Mouse (Mus musculus) gastrocnemius, adult 18-20 months (tissue): ENCODE measurements around the gene Ptprb. TPM values are rescaled to one million over a fixed set of nuclear protein-coding genes. Genes with fewer than 3 reads are reported as not detected.
A peak's percentile ranks its signal among the peaks of the same experiment; 100 is the strongest.

ENCODE experiments used
- DNase-seq: peaks from one replicate; pipeline ENCODE4 v3.0.0; 2021; ENCODE audit warnings: low spot score
- total RNA-seq, 2 experiments: library from RNA; stranded (reverse); gene quantifications; 2 replicates each; pipeline ENCODE4 v1.2.3; 2021

The Ptprb gene
- total RNA-seq, 2 experiments from 2014 or later, result 21.1 to 24.0 TPM

- no peak for DNase-seq
Observed at GRCm38 (mm10) chr10:116291153-116291755, 15.9 kb downstream of the Ptprb start.

DNA sequence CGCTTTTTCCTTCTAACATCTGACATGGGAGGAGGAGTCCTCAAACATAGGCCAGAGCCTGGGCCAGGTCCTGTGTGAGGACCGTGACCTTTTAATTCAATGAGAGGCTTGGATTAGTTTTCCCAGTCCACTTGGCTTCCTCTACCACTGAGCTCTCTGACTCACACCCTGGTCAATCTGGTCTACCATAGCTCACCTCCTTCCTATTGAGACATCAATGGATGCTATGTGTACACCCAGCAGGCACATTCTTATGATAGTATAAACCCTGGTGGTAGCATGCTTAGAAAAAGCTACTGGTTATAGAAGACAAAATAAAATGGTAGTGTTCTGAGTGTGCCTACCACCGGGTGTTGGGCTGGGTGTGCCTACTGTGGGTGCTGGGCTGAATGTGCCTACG, 21.1 kb downstream of the Ptprb start:
- no peak for DNase-seq

DNA sequence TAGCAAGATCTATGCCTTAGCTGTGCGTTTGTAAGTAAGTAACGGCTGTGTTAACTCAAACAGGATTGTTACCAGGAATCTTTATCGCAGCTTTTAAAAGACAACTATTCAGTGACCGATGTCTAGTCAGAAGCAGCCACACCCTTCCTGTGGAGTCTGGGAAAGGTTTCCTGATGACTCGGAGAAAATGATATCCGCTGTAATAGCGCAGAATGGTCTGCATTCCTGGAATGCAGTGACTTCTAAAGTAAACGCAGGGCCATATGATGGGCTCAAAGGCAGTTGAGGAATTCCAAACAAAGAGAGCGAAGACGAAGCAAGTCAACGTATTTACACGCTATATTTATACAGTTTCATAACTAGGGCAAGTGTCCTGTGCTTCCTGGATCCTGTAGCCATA, 22.5 kb downstream of the Ptprb start:
- DNase-seq, result no peak

- no peak for DNase-seq
Observed at GRCm38 (mm10) chr10:116300824-116301223, 25.5 kb downstream of the Ptprb start.

DNA sequence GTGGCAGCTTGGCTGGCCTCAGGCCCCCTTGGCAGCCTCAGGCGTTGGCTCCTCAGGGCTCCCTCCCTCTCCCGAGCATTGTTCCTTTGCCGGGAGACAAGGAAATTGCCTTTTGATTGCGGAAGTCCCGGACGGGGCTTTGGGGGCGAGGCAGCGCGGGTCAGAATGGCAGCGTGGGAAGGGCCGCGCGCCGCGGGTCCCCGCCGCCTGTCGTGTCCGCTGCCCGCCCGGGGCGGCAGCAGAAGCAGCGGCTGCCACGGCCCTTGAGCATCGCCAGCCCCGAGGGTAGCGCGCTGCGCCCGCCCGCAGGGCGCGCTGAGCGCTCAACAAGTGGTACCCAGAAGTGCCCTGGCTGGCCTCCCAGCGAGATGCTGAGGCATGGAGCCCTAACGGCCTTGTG, 25.9 kb downstream of the Ptprb start:
- no peak for DNase-seq

DNA sequence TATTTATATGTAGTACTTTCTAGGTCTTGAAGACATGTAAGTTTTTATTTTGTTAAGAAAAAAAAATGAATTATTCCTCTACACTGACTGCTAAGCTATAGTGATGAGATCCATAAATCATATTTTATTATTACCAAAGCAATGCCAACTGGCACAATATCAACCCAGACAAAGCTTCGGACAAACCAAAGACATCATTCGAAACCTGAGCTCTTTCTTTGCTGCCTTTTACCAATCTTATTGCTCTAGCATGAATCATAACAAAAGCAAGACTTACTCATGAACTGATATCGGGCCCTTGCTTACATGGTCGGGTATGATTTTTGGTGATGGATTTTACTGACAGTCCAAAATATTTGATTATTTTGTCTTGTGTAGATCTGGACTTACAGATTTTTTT, 29.0 kb downstream of the Ptprb start:
- no peak for DNase-seq

GRCm38 (mm10) chr10:116309460-116309859, 34.1 kb downstream of the Ptprb start:
- DNase-seq, result no peak

DNA sequence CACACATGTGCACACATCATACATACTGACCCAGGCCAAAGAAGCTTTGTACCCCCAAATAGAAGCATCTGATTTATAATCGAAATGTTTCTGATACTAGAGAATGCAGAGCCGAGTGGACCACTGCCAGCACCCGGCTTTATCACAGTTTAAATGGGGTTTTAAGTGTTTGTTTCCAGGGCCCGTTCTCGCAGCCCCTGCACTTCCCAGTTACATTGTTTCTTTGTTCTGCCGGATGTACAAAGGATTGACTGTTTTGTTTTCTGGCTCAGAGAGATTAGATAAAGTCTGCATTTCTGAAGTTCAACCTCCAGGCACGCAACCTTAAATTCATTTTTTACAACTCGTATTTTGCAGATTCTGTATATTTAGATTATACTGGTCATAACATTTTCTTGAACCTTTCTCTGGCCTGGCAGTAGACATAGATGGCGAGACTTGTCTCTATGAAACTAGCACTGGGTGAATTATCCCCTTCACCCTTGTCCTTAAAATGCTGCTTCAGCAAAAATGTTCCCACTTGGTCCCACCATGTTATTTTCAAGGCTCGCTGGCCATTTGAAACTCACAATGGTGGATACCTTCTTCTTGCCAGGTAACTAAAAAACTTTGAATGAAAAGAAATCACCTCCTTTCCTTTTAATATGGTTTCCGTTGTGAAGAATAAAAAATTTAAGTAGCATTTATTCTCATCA, 35.3 kb downstream of the Ptprb start:
- no peak for DNase-seq

- peak; percentile 59 for DNase-seq
Observed at GRCm38 (mm10) chr10:116319246-116319645, 43.9 kb downstream of the Ptprb start.

- no peak for DNase-seq
Observed at GRCm38 (mm10) chr10:116329086-116329485, 53.8 kb downstream of the Ptprb start.

GRCm38 (mm10) chr10:116330458-116330857, 55.1 kb downstream of the Ptprb start:
- DNase-seq, result peak; percentile 74

GRCm38 (mm10) chr10:116330961-116331510, 55.7 kb downstream of the Ptprb start:
- DNase-seq, result no peak

DNA sequence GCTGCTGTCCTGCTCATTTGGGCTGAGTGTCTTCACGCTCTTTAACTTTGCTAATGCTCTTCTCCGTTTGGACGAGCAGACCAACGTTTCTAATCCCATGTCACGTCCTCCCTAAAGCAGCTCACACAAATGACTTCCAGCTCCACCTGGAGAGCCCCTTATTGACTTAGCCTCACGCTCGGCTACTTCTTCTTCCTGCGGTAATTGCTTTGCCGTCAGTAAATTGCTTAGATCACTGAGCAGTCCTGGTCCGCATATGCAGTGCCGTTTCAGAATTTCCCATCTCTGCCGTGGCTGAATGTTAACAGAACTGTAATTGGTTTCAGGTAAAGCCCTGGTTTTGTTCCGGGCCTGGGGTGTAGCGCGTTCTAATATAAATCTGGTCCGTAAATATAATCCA, 58.3 kb downstream of the Ptprb start:
- DNase-seq, result no peak

DNA sequence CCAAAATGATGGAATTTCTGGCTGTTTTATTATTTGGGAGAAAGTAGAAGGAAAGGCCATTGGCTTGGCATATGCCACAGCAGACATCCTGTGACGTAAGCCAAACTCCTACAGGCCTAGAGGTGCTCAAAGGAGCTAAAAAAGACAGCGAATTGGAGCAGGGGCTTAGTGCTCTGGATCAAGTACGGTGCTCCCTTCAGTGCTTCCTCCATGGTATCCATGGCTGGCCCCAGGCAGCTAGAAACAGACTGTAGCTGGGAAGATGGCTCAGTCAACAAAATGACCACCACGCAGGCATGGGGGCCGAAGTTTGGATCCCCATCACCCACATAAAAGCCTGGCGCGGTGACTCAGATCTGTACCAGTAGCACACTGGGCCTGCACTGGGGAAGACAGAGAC, 58.8 kb downstream of the Ptprb start:
- no peak for DNase-seq

DNA sequence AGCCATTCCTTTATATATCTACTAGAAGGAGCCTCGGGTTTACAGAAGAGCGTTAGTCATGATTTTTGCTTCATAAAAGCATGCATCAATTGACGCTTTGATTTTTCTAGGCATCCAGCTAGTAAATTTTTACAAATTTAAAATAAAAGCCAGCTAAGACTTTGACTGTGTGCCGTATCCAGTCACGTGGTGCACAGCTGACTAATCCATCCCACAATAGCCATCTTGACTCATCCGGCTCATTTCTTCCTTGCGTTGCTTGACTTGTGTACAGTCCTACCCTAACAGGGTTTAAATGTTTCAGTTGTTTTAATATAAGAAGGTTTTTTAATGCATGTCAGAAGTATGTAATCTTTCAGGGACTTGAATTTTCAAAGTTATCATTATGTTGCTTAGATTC, 60.0 kb downstream of the Ptprb start:
- no peak for DNase-seq

- DNase-seq, result no peak
Observed at GRCm38 (mm10) chr10:116341194-116341593, 65.9 kb downstream of the Ptprb start.

GRCm38 (mm10) chr10:116346618-116347184, 71.4 kb downstream of the Ptprb start:
- DNase-seq, result no peak

DNA sequence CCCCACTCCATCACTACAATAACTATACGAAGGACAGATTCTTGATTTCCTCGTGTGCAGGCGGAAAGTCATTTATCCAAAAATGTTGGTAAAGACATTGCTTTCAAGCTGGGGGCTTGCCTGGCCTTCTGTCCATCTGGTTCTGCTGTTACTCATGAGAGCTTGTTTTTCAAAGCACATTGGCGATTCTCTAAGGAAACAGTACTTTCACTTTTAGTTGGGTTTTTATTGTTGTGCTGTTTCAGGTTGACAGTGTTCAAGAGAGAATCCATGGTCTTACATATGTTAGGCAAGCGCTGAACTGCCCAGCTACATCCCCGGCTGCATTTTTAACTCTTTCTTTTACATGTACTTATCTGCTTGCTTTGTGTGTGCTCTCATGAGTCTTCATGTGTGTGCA, 73.7 kb downstream of the Ptprb start:
- DNase-seq, result no peak

- DNase-seq, result no peak
Observed at GRCm38 (mm10) chr10:116350532-116350931, 75.2 kb downstream of the Ptprb start.

GRCm38 (mm10) chr10:116354372-116354771, 79.0 kb downstream of the Ptprb start:
- DNase-seq, result no peak

DNA sequence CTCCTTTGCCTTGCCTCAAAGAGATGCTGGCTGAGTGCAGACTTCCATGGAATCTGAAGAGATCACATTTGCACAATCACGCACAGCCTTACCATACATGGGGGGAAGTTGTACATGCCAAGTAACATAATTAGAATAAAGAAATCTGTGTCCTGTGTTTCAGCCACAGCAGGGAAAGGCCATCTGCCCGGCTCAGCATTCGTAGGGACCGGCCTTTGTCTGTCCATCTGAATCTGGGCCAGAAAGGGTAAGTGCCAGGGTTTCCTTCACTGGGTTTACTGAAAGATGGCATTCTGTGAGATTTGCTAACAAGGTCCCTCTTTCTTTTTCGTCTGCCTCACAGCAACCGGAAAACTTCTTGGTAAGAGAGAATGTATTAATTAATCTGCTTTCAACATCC, 86.9 kb downstream of the Ptprb start:
- no peak for DNase-seq

DNA sequence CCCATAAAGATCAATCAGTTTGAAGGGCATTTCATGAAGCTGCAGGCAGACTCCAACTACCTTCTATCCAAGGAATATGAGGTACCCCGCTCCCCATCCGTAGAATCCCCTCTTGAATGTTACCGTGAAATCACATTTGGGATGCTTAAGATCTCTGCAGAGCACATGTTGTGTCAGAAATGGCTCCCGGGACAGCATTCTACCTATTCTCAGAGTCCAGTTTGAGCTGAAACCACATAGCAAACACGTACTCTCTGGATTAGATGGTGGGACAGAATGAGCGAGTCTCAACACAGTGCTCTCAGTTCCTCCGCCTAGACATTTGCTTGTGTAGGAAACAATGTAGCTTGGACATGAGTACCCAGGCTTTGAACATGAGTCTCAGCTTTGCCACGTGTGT, 87.3 kb downstream of the Ptprb start:
- no peak for DNase-seq

- DNase-seq, result no peak
Observed at GRCm38 (mm10) chr10:116364759-116365158, 89.4 kb downstream of the Ptprb start.
